Mouse (Mus musculus) thymus, postnatal 36 days (tissue): ENCODE measurements around the gene Shisa2.
A peak's percentile ranks its signal among the peaks of the same experiment; 100 is the strongest.
"Not testable (repeated sequence)": the region's sequence is repeated elsewhere in the genome, so short reads cannot be mapped to it uniquely, and the experiment has no call there.

Source experiments
- DNase-seq, 2 experiments: peaks; one replicate each; pipeline ENCODE4 v3.0.0; 2022; ENCODE audit warnings: mixed read lengths in 2 of 2

Shisa2 gene

GRCm38 (mm10) chr14:59625158-59625805 lies at the start of gene Shisa2:
TSS of gene Shisa2 (plus strand) at chr14:59625308.
- DNase-seq: peak; percentile 34 to 47

DNA sequence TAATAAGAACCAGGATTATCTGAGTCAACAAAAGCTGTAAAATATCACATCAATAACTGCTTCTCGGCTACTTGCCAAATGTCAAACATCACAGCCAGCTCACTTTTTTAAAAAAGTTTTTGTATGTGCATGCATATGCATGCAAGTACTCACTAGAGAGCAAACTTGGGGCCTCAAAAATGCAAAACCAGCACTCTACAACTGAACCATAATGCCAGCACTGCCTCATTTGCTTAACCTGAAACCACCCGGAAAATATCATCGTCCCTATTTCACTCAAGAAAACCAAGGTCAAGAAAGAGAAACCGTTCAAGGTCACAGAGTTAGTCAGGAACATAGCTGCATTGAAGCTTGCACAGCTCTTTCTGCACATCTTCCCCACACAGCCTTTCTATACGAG lies 48.7 kb upstream of the Shisa2 start:
- no peak for DNase-seq

- DNase-seq: peak; percentile 20 to 22
Measured at GRCm38 (mm10) chr14:59590614-59591013, 34.5 kb upstream of the Shisa2 start.

DNA sequence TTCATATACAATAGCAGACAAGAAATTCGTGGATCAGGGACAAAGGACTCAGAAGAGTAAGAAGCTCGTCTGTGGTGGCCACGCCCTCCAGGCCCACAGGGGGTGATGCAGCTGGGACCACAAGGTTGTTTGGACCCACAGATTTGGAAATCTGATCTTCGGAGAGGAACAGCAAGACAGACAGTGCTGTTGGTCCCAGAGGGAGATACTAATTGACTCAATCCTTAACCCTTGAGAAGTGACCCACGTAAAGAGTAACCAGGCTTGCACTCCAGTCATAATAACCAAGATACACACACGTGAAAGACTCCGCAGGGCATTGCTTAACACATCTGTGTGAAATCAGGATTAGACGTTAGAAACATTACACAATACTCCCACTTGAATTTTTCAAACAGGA lies 33.2 kb upstream of the Shisa2 start:
- DNase-seq: no peak

GRCm38 (mm10) chr14:59592593-59592992 lies 32.5 kb upstream of the Shisa2 start:
- no peak for DNase-seq

DNA sequence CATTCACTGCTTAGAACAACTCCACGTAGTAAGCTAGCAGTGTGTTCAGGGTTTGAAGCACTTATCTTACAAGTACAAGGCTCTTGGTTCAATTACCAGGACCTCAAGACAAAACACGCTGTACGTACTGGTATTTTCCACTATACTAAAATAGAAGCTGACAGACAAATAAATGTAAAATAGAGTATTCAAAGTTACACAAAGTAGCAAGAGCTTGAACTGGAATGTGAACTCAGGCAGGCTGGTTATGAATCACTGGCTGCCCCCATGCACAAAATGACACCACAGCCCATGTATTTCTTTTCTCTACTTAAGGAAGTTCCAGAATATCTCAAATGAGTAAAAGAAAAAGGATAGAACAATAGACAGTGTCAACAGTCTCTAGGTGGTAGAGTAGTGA lies 30.1 kb upstream of the Shisa2 start:
- no peak for DNase-seq

GRCm38 (mm10) chr14:59597398-59598259 lies 27.5 kb upstream of the Shisa2 start, which contains the start of gene Cdadc1:
TSS of gene Cdadc1 (minus strand) at chr14:59597959.
- peak; percentile 91 to 96 for DNase-seq

DNA sequence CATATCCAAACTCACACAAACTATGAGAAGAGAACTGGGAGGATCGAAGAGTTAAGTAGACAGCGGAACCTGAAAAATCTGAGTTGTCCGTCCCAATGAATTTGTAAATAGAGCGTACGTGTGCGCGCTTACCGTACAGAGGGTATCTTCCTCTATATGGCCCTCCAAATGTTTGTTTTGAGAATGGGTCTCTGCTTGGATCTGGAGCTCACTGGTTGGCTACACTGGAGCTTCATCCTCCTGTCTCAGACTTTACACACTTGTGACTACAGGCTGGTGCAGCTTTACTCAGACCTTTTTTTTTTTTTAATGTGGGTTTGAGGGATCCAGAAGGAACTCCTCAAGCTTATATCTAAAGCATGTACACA lies 26.9 kb upstream of the Shisa2 start:
- DNase-seq: no peak

DNA sequence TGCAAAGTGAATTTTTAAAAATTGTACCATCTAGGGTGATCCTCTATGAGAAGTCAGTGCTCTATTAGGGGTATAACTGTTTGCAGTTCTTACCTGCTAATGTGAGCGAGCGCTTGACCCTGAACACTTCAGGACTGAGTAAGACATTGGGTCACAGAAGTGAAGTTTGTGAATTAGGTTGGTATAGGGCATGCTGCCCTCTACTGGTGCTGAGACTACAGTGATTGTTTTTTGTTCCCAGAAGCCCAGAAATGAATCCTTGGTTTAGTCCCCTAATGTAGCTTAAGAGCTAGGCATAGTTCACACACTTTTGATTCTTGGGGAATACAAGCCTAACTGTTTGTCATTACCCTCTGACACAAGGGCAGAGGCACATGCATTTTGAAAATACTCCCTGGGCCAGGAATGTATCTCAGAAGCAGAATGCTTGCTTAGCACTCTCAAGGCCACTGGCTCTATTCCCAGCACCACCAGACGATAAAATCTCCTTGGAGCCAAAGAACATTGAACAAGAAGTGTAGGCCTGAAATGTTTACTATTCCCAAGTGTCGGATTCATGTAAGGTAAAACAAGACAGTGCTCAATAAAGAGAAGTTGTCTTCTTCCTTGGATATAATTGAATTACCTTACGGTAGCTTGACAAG lies 21.0 kb upstream of the Shisa2 start:
- DNase-seq: peak in 1 of 2 experiments; percentile 11

DNA sequence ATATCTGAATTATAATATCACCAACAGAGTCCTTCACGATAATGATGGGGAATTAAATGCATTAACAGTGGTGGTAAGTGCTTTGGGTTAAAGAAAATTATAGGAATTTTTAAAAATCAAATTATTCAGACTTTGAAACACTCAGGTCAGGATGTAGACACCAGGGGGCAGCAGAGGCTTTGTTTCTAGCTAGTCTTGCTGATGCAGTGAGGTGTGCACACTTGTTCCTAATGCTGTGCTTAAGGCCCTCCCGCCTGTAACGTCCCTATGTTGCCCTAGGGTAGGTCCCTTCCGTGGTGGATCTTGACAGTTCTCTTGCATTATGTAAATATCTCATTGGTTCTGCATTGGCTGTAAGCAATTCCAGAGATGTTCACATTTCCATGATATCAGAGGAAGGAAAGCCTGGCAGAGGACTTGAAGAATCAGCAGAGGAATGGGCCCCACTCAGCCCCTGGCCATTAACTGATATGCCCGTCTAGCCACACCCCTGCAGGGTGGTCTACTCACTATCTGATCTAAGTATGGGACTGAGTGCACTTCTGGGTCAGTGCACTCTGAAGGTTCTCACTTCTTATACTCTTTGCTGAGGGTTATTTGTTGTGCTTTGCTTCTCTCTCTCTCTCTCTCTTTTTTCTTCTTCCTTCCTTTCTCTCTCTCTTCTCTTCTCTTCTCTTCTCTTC lies 19.3 kb upstream of the Shisa2 start:
- peak; percentile 55 to 67 for DNase-seq

GRCm38 (mm10) chr14:59607021-59607420 lies 18.1 kb upstream of the Shisa2 start:
- DNase-seq: no peak

DNA sequence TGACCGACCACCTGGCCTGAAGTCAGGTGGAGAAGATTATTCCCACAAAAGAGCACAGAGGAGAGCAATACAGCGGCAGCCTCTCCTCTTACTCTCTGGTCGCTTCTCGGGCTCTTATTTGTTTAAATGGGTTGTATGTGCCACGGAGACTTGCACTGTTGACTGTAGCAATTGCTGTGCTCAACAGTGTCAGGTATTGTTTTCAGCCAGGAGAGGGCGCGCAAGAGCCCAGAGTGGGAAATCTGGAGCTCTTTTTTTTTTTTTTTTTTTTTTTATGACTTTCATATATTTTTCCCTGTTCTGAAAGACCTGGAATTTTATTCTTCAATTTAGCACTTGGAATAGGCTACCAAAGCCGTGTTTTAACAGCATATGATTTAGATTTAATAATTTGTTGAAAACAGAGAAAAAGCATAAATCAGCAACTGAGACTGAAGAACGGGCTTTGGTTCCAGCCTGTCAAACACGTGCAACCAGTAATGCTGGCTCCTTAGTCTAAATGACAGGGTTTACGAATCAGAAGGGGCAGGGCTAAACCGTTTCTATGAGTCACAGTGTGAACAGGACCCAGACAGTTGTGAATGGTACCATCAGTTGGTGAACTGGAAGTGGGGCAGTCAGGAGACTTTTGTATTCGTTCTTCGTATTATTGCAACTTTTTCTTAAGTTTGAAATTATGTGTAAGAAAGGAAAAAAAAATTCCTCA lies 12.0 kb upstream of the Shisa2 start:
- peak; percentile 46 to 52 for DNase-seq

- not testable (repeated sequence) for DNase-seq
Measured at GRCm38 (mm10) chr14:59614149-59614548, 11.0 kb upstream of the Shisa2 start.

GRCm38 (mm10) chr14:59616802-59617201 lies 8.3 kb upstream of the Shisa2 start:
- no peak for DNase-seq

- no peak for DNase-seq
Measured at GRCm38 (mm10) chr14:59624326-59624885, 702 bp upstream of the Shisa2 start.

- DNase-seq: no peak
Measured at GRCm38 (mm10) chr14:59625806-59626364, 777 bp downstream of the Shisa2 start.

DNA sequence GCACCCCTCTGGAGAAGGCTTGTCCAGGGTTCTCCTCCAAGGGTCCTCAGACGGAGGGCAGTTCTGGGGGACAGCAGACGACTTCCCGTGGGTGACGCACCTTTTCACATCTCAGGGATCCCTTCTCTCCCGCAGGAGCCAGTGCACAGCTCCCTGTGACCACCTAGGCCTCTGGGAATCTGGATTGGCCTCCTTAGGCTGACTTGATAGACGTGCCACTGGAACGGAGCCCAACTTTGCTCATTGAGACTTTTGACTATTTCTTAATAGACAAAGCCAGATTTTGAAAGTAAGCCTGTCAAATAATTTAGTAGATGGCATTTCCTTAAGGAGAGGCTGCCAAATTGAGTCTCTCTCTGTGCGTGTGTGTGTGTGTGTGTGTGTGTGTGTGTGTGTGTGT lies 1.6 kb downstream of the Shisa2 start:
- DNase-seq: no peak

GRCm38 (mm10) chr14:59627142-59627680 lies 2.1 kb downstream of the Shisa2 start:
- DNase-seq: no peak

- no peak for DNase-seq
Measured at GRCm38 (mm10) chr14:59627823-59628222, 2.7 kb downstream of the Shisa2 start.

- no peak for DNase-seq
Measured at GRCm38 (mm10) chr14:59629308-59629707, 4.2 kb downstream of the Shisa2 start.

- no peak for DNase-seq
Measured at GRCm38 (mm10) chr14:59630096-59630495, 5.0 kb downstream of the Shisa2 start.
